Mouse (Mus musculus) olfactory bulb, adult 2 months (tissue): ENCODE data around the gene Ttc3.

Source experiments
- CTCF ChIP-seq: fragments of 200-500 bp; IDR thresholded peaks from 2 replicates; pipeline ENCODE4 v1.5.1; 2012; ENCODE audit warnings: low read depth, mild to moderate bottlenecking, low read length, moderate library complexity; ENCODE audit not compliant: insufficient read depth
- POLR2A ChIP-seq: fragments of 200-500 bp; IDR thresholded peaks from 2 replicates; pipeline ENCODE4 v1.6.1; 2012; ENCODE audit warnings: mild to moderate bottlenecking, low read depth, low read length, moderate library complexity; ENCODE audit not compliant: insufficient read depth

DNA sequence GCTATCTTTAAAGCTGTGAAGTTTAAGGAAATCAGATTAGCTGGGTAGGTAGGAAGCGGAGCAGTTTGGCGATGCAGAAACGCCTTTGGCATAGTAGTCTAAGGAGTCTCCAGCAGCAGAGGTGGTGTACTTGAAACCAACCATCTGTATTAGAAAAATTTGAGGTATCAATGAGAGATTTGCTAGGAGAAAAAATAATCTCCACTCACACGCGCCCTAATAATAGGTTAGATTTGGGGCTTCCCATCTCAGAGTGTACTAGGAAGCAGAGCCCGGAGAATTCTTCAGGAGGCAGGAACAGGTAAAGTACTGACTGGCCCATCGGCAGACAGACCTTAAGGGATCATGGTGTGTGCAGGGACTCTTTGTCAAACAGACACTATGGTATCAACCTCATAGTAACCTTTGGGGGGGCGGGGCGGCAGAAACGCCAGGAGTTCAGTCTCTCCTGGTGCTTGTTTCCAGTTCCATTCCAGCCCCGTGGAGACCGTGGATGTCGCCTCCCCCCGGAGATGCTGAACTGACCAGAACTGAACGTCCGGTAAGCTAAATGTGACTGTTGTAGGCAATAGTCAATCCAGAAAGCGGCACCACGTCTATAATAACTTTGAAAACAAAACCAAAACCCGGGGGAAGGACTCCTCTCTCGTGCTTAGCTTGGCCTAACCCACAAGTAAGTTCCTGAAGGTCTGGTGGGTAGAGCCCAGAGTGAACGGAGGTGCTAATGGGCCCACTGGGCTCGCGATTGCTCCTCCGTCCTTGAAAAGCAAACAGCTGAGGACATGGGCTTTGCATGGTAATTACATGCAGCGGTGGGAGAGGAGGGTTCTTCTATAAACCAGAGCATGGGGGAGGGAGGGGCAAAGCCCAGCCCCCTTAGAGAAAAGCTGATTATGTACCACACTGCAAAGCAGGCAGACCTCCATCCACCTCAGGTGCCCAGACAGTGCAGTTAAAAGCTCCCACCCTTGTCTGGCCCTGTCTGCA lies 41.2 kb upstream of the Ttc3 start:
- no peak for TF ChIP-seq POLR2A
- TF ChIP-seq CTCF = no peak
